Mouse (Mus musculus) neural tube, embryonic 13.5 days (tissue): Measurements from ENCODE around the gene Gm20821. TPM values are rescaled to one million over a fixed set of nuclear protein-coding genes. Genes with fewer than 3 reads are reported as not detected.
"Not testable (repeated sequence)": the region's sequence is repeated elsewhere in the genome, so short reads cannot be mapped to it uniquely, and the experiment has no call there.

Experiments used
- ATAC-seq: fragments of 200-750 bp; cut with Nextera tagmentation; 2 replicates; pipeline ENCODE4 v1.8.0; 2017; ENCODE audit warnings: low read depth, mild to moderate bottlenecking, moderate TSS enrichment, moderate library complexity
- H3K27ac ChIP-seq: fragments of 300-500 bp; sonication (generic); replicated peaks from 2 replicates; pipeline ENCODE4 v1.5.1; 2015; ENCODE audit warnings: moderate library complexity, mild to moderate bottlenecking, inconsistent platforms
- H3K27me3 ChIP-seq: fragments of 300-500 bp; sonication (generic); 2 replicates; pipeline ENCODE4 v1.6.1; 2015; ENCODE audit warnings: mild to moderate bottlenecking, inconsistent platforms
- H3K36me3 ChIP-seq: fragments of 300-500 bp; sonication (generic); 2 replicates; pipeline ENCODE4 v1.6.1; 2015; ENCODE audit warnings: mild to moderate bottlenecking, inconsistent platforms
- H3K4me1 ChIP-seq: fragments of 300-500 bp; sonication (generic); replicated peaks from 2 replicates; pipeline ENCODE4 v1.6.1; 2015; ENCODE audit warnings: inconsistent platforms
- H3K4me2 ChIP-seq: fragments of 300-500 bp; sonication (generic); 2 replicates; pipeline ENCODE4 v1.6.1; 2015; ENCODE audit warnings: inconsistent platforms, mild to moderate bottlenecking, moderate library complexity
- H3K4me3 ChIP-seq: fragments of 300-500 bp; sonication (generic); 2 replicates; pipeline ENCODE4 v1.5.1; 2015; ENCODE audit warnings: mild to moderate bottlenecking, inconsistent platforms
- H3K9ac ChIP-seq: fragments of 300-500 bp; sonication (generic); 2 replicates; pipeline ENCODE4 v1.6.1; 2015; ENCODE audit warnings: moderate library complexity, mild to moderate bottlenecking, inconsistent platforms
- H3K9me3 ChIP-seq: fragments of 300-500 bp; sonication (generic); 2 replicates; pipeline ENCODE4 v1.6.1; 2016; ENCODE audit warnings: inconsistent platforms
- WGBS: fragments of 180-500 bp; shearing (Covaris S2); methylation state at CpG from one replicate; pipeline ENCODE4 v1.1.7; 2015; 5-methylcytosine and 5-hydroxymethylcytosine counted together
- polyA plus RNA-seq: library from polyadenylated mRNA; unstranded; fragments of >200 nt; fragmentation: Nextera tagmentation; extraction: Ambion mirVana; gene quantifications from 2 replicates; pipeline ENCODE4 v1.2.1, GENCODE M21; 2015

Gm20821 gene
- polyA plus RNA-seq, result not detected in 2 replicates

DNA sequence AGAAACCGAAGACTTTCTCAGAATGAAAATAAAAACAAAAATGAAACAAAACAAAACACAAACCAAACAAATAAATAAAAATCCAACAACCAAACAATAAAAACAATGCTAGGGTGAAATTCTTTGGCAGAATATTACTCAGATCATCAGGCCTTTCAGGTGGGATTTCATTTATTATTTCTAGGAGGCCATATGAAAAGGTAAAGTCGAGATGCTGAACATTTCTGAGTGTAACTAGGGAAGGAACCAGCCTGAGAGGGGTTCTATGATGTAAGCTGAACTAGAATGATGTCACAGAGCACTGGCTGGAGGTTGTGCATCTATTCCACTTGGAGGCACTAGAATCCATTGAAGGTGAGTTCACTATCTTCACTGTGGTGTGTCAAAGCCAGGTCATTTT lies at the start of gene Gm20821:
Gene Gm20821, plus strand, starts transcription at position 301 of the 400 bp plus-strand sequence.
- not testable (repeated sequence) for H3K4me2 ChIP-seq, H3K27me3 ChIP-seq, H3K4me1 ChIP-seq, H3K4me3 ChIP-seq, H3K36me3 ChIP-seq, H3K9ac ChIP-seq, ATAC-seq, H3K9me3 ChIP-seq, H3K27ac ChIP-seq
- WGBS, result 46% methylated on average over 2 of the region's 2 CpGs
